Mouse (Mus musculus) embryonic facial prominence, embryonic 10.5 days (tissue): ENCODE data around the gene Myo1h. TPM values are rescaled to one million over a fixed set of nuclear protein-coding genes. Genes with fewer than 3 reads are reported as not detected.
A peak's percentile ranks its signal among the peaks of the same experiment; 100 is the strongest.

Experiments used
- DNase-seq: peaks from one replicate; pipeline ENCODE4 v3.0.0-alpha.2; 2017; ENCODE audit warnings: low spot score
- H3K27ac ChIP-seq: fragments of 300-500 bp; sonication (generic); replicated peaks from 2 replicates; pipeline ENCODE4 v1.5.1; 2016; ENCODE audit warnings: mild to moderate bottlenecking
- H3K27me3 ChIP-seq: fragments of 300-500 bp; sonication (generic); replicated peaks from 2 replicates; pipeline ENCODE4 v1.6.1; 2016; ENCODE audit warnings: low read depth, mild to moderate bottlenecking; ENCODE audit not compliant: poor library complexity, severe bottlenecking
- H3K36me3 ChIP-seq: fragments of 300-500 bp; sonication (generic); replicated peaks from 2 replicates; pipeline ENCODE4 v1.6.1; 2016; ENCODE audit warnings: mild to moderate bottlenecking, moderate library complexity
- H3K4me1 ChIP-seq: fragments of 300-500 bp; sonication (generic); 2 replicates; pipeline ENCODE4 v1.6.1; 2016
- H3K4me3 ChIP-seq: fragments of 300-500 bp; sonication (generic); 2 replicates; pipeline ENCODE4 v1.5.1; 2016; ENCODE audit warnings: mild to moderate bottlenecking, moderate library complexity
- H3K9me3 ChIP-seq: fragments of 300-500 bp; sonication (generic); 2 replicates; pipeline ENCODE4 v1.6.1; 2016; ENCODE audit warnings: mild to moderate bottlenecking
- WGBS: fragments of 180-500 bp; shearing (Covaris S2); methylation state at CpG from one replicate; pipeline ENCODE4 v1.1.7; 2016; 5-methylcytosine and 5-hydroxymethylcytosine counted together
- polyA plus RNA-seq: library from polyadenylated mRNA; unstranded; fragments of >200 nt; fragmentation: Nextera tagmentation; extraction: Ambion mirVana; gene quantifications from 2 replicates; pipeline ENCODE4 v1.2.1, GENCODE M21; 2016

Gene Myo1h
- polyA plus RNA-seq, 1 experiment from 2014 or later, result 1.2 TPM

- peak; percentile 62 for DNase-seq
- Histone ChIP-seq H3K4me1 (peaks cover 31% of the 10 kb centered on the region), H3K27ac (no peak overlapping the region), H3K36me3 (peaks cover 59% of the 10 kb centered on the region), H3K4me3 (no peak overlapping the region), H3K27me3 (no peaks in the 10 kb centered on the region), H3K9me3 (no peaks in the 10 kb centered on the region)
- 80% methylated on average over 9 of the region's 9 CpGs for WGBS
Measured at GRCm38 (mm10) chr5:114383184-114383904, 94.4 kb downstream of the Myo1h start.

- DNase-seq, result no peak
- H3K27ac ChIP-seq, result no peak overlapping the region
- no peaks in the 10 kb centered on the region for H3K27me3 ChIP-seq
- peaks cover 20% of the 10 kb centered on the region for H3K4me1 ChIP-seq
- peaks cover 70% of the 10 kb centered on the region for H3K36me3 ChIP-seq
- H3K9me3 ChIP-seq, result no peaks in the 10 kb centered on the region
- 91% methylated on average over 8 of the region's 8 CpGs for WGBS
- no peak overlapping the region for H3K4me3 ChIP-seq
Measured at GRCm38 (mm10) chr5:114384448-114384847, 95.5 kb downstream of the Myo1h start.

- Histone ChIP-seq H3K27ac (no peak overlapping the region), H3K27me3 (no peaks in the 10 kb centered on the region), H3K36me3 (peaks cover 100% of the 10 kb centered on the region), H3K4me3 (no peak overlapping the region), H3K9me3 (no peaks in the 10 kb centered on the region), H3K4me1 (no peaks in the 10 kb centered on the region)
- DNase-seq, result no peak
- WGBS, result 87% methylated on average over 9 of the region's 9 CpGs
Measured at GRCm38 (mm10) chr5:114393169-114393568, 104.2 kb downstream of the Myo1h start.

GRCm38 (mm10) chr5:114406592-114406991 is 117.6 kb downstream of the Myo1h start:
- 89% methylated on average over 14 of the region's 14 CpGs for WGBS

GRCm38 (mm10) chr5:114407269-114407668 is 118.3 kb downstream of the Myo1h start:
- 90% methylated on average over 10 of the region's 10 CpGs for WGBS
- H3K9me3 ChIP-seq, result no peaks in the 10 kb centered on the region
- H3K36me3 ChIP-seq, result peaks cover 100% of the 10 kb centered on the region
- peaks cover 1% of the 10 kb centered on the region; the same call in 1 of the 2 replicates for H3K4me1 ChIP-seq
- DNase-seq, result no peak
- no peak overlapping the region for H3K27ac ChIP-seq
- H3K4me3 ChIP-seq, result no peak overlapping the region
- H3K27me3 ChIP-seq, result no peaks in the 10 kb centered on the region

More at GRCm38 (mm10) chr5:114406592-114406991, 117.6 kb downstream of the Myo1h start:
- no peak for DNase-seq
- Histone ChIP-seq H3K4me3 (no peak overlapping the region), H3K4me1 (no peaks in the 10 kb centered on the region), H3K36me3 (peaks cover 100% of the 10 kb centered on the region), H3K27ac (no peak overlapping the region), H3K9me3 (no peaks in the 10 kb centered on the region), H3K27me3 (no peaks in the 10 kb centered on the region)

GRCm38 (mm10) chr5:114407810-114408209 is 118.8 kb downstream of the Myo1h start:
- Histone ChIP-seq H3K27me3 (no peaks in the 10 kb centered on the region), H3K36me3 (peaks cover 100% of the 10 kb centered on the region)
- DNase-seq, result no peak

GRCm38 (mm10) chr5:114408846-114409245 is 119.9 kb downstream of the Myo1h start:
- Histone ChIP-seq H3K27me3 (no peaks in the 10 kb centered on the region), H3K4me3 (no peak overlapping the region), H3K27ac (no peak overlapping the region), H3K9me3 (no peaks in the 10 kb centered on the region), H3K36me3 (peaks cover 100% of the 10 kb centered on the region), H3K4me1 (peaks cover 7% of the 10 kb centered on the region; the same call in 1 of the 2 replicates)
- 93% methylated on average over 11 of the region's 11 CpGs for WGBS
- DNase-seq, result no peak

More at GRCm38 (mm10) chr5:114407810-114408209, 118.8 kb downstream of the Myo1h start:
- WGBS, result 87% methylated on average over 9 of the region's 9 CpGs
- H3K4me3 ChIP-seq, result no peak overlapping the region
- no peak overlapping the region for H3K27ac ChIP-seq
- no peaks in the 10 kb centered on the region for H3K9me3 ChIP-seq
- H3K4me1 ChIP-seq, result peaks cover 6% of the 10 kb centered on the region; the same call in 1 of the 2 replicates

- peaks cover 100% of the 10 kb centered on the region for H3K36me3 ChIP-seq
- H3K9me3 ChIP-seq, result no peaks in the 10 kb centered on the region
- H3K27ac ChIP-seq, result no peak overlapping the region
- 94% methylated on average over 13 of the region's 13 CpGs for WGBS
- H3K27me3 ChIP-seq, result no peaks in the 10 kb centered on the region
- peaks cover 7% of the 10 kb centered on the region; the same call in 1 of the 2 replicates for H3K4me1 ChIP-seq
- DNase-seq, result no peak
- no peak overlapping the region for H3K4me3 ChIP-seq
Measured at GRCm38 (mm10) chr5:114410429-114410828, 121.5 kb downstream of the Myo1h start.

- Histone ChIP-seq H3K36me3 (peaks cover 100% of the 10 kb centered on the region), H3K9me3 (no peaks in the 10 kb centered on the region), H3K4me1 (peaks cover 7% of the 10 kb centered on the region; the same call in 1 of the 2 replicates), H3K27ac (no peak overlapping the region), H3K27me3 (no peaks in the 10 kb centered on the region), H3K4me3 (no peak overlapping the region)
- DNase-seq, result no peak
- WGBS, result 74% methylated on average over 23 of the region's 23 CpGs
Measured at GRCm38 (mm10) chr5:114412361-114412998, 123.5 kb downstream of the Myo1h start.

GRCm38 (mm10) chr5:114413067-114413735 is 124.2 kb downstream of the Myo1h start:
- Histone ChIP-seq H3K27me3 (no peaks in the 10 kb centered on the region), H3K36me3 (peaks cover 100% of the 10 kb centered on the region), H3K9me3 (no peaks in the 10 kb centered on the region), H3K4me3 (no peak overlapping the region), H3K4me1 (peaks cover 7% of the 10 kb centered on the region; the same call in 1 of the 2 replicates), H3K27ac (no peak overlapping the region)
- no peak for DNase-seq
- WGBS, result 67% methylated on average over 16 of the region's 16 CpGs
